Mouse (Mus musculus) stomach, embryonic 14.5 days (tissue): ENCODE data around the gene T2. TPM values are rescaled to one million over a fixed set of nuclear protein-coding genes. Genes with fewer than 3 reads are reported as not detected.

Experiments
- ATAC-seq: fragments of 200-750 bp; cut with Nextera tagmentation; 2 replicates; pipeline ENCODE4 v1.8.0; 2017; ENCODE audit warnings: low read depth, moderate TSS enrichment; ENCODE audit not compliant: insufficient number of reproducible peaks, insufficient read depth, low FRiP score
- H3K27ac ChIP-seq: fragments of 300-500 bp; sonication (generic); 2 replicates; pipeline ENCODE4 v1.5.1; 2014; ENCODE audit warnings: mild to moderate bottlenecking, low read length, moderate library complexity, mixed read lengths
- H3K27me3 ChIP-seq: fragments of 300-500 bp; sonication (generic); 2 replicates; pipeline ENCODE4 v1.6.1; 2014; ENCODE audit warnings: low read length, control low read depth, mixed read lengths; ENCODE audit not compliant: control insufficient read depth, insufficient read depth
- H3K36me3 ChIP-seq: fragments of 300-500 bp; sonication (generic); 2 replicates; pipeline ENCODE4 v1.6.1; 2014; ENCODE audit warnings: mild to moderate bottlenecking, control low read depth, low read length, moderate library complexity, mixed read lengths; ENCODE audit not compliant: control insufficient read depth, insufficient read depth
- H3K4me1 ChIP-seq: fragments of 300-500 bp; sonication (generic); 2 replicates; pipeline ENCODE4 v1.6.1; 2014; ENCODE audit warnings: low read length, control low read depth, mixed read lengths; ENCODE audit not compliant: control insufficient read depth, insufficient read depth
- H3K4me2 ChIP-seq: fragments of 300-500 bp; sonication (generic); replicated peaks from 2 replicates; pipeline ENCODE4 v1.6.1; 2014; ENCODE audit warnings: low read depth, low read length, control low read depth
- H3K4me3 ChIP-seq: fragments of 300-500 bp; sonication (generic); 2 replicates; pipeline ENCODE4 v1.5.1; 2014; ENCODE audit warnings: low read depth, low read length, control low read depth
- H3K9ac ChIP-seq: fragments of 300-500 bp; sonication (generic); replicated peaks from 2 replicates; pipeline ENCODE4 v1.6.1; 2014; ENCODE audit warnings: low read depth, mild to moderate bottlenecking, control low read depth, low read length, moderate library complexity, mixed read lengths
- H3K9me3 ChIP-seq: fragments of 300-500 bp; sonication (generic); 2 replicates; pipeline ENCODE4 v1.6.1; 2016; ENCODE audit warnings: low read depth, low read length, control low read depth; ENCODE audit not compliant: control insufficient read depth
- WGBS: fragments of 180-500 bp; shearing (Covaris S2); extraction: QIAGEN DNeasy Blood & Tissue Kit; methylation state at CpG from one replicate; pipeline ENCODE4 v1.1.7; 2014; 5-methylcytosine and 5-hydroxymethylcytosine counted together
- polyA plus RNA-seq: library from polyadenylated mRNA; unstranded; fragments of >200 nt; fragmentation: Nextera tagmentation; extraction: Ambion mirVana; gene quantifications from 2 replicates; pipeline ENCODE4 v1.2.1, GENCODE M21; 2014

The T2 gene
- polyA plus RNA-seq, 1 experiment from 2014 or later = 0.88 TPM

GRCm38 (mm10) chr17:8351088-8351487, 4.7 kb upstream of the T2 start:
- 78% methylated on average over 7 of the region's 7 CpGs for WGBS
- Histone ChIP-seq H3K27me3 (no peaks in the 10 kb centered on the region), H3K36me3 (no peaks in the 10 kb centered on the region), H3K4me3 (no peak overlapping the region), H3K9ac (no peak overlapping the region), H3K27ac (no peak overlapping the region), H3K4me1 (no peaks in the 10 kb centered on the region), H3K4me2 (no peak overlapping the region), H3K9me3 (no peaks in the 10 kb centered on the region)
- no peak for ATAC-seq

- 89% methylated on average over 6 of the region's 6 CpGs for WGBS
- no peak overlapping the region for H3K4me2 ChIP-seq
- H3K4me1 ChIP-seq = peaks cover 6% of the 10 kb centered on the region; the same call in 1 of the 2 replicates
- no peak for ATAC-seq
- H3K4me3 ChIP-seq = no peak overlapping the region
- H3K36me3 ChIP-seq = no peaks in the 10 kb centered on the region
- H3K9me3 ChIP-seq = no peaks in the 10 kb centered on the region
- no peaks in the 10 kb centered on the region for H3K27me3 ChIP-seq
- no peak overlapping the region for H3K27ac ChIP-seq
- H3K9ac ChIP-seq = no peak overlapping the region
Measured at GRCm38 (mm10) chr17:8357498-8357897, 1.7 kb downstream of the T2 start.

- Histone ChIP-seq H3K4me2 (no peak overlapping the region), H3K4me1 (peaks cover 9% of the 10 kb centered on the region; the same call in 1 of the 2 replicates), H3K27me3 (no peaks in the 10 kb centered on the region), H3K9ac (no peak overlapping the region), H3K9me3 (no peaks in the 10 kb centered on the region), H3K36me3 (no peaks in the 10 kb centered on the region), H3K27ac (no peak overlapping the region), H3K4me3 (no peak overlapping the region)
- ATAC-seq = no peak
- WGBS = 88% methylated on average over 5 of the region's 5 CpGs
Measured at GRCm38 (mm10) chr17:8360876-8361275, 5.1 kb downstream of the T2 start.

- no peak for ATAC-seq
- Histone ChIP-seq H3K4me3 (no peak overlapping the region), H3K27me3 (no peaks in the 10 kb centered on the region), H3K4me2 (no peak overlapping the region), H3K27ac (no peak overlapping the region), H3K36me3 (no peaks in the 10 kb centered on the region), H3K9me3 (no peaks in the 10 kb centered on the region), H3K4me1 (peaks cover 9% of the 10 kb centered on the region; the same call in 1 of the 2 replicates), H3K9ac (no peak overlapping the region)
- WGBS = 70% methylated on average over 10 of the region's 10 CpGs
Measured at GRCm38 (mm10) chr17:8361281-8362103, 5.7 kb downstream of the T2 start.

- H3K4me2 ChIP-seq = 0 out of 2 replicates have a peak overlapping the region, but pooled peaks have one; percentile 5
- H3K4me3 ChIP-seq = no peak overlapping the region
- H3K27me3 ChIP-seq = no peaks in the 10 kb centered on the region
- no peaks in the 10 kb centered on the region for H3K9me3 ChIP-seq
- no peaks in the 10 kb centered on the region for H3K36me3 ChIP-seq
- H3K27ac ChIP-seq = peak overlapping the region; percentile 58
- ATAC-seq = no peak
- peak overlapping the region; percentile 14; the same call in 1 of the 2 replicates for H3K9ac ChIP-seq
- H3K4me1 ChIP-seq = peaks cover 11% of the 10 kb centered on the region; the same call in 1 of the 2 replicates
- WGBS = 27% methylated on average over 20 of the region's 20 CpGs
Measured at GRCm38 (mm10) chr17:8367514-8368480, 12.0 kb downstream of the T2 start.

GRCm38 (mm10) chr17:8368570-8368969, 12.8 kb downstream of the T2 start:
- WGBS = 31% methylated on average over 8 of the region's 8 CpGs
- ATAC-seq = no peak
- H3K9ac ChIP-seq = no peak overlapping the region
- no peaks in the 10 kb centered on the region for H3K36me3 ChIP-seq
- no peak overlapping the region for H3K4me3 ChIP-seq
- H3K4me1 ChIP-seq = peaks cover 11% of the 10 kb centered on the region; the same call in 1 of the 2 replicates
- no peak overlapping the region for H3K4me2 ChIP-seq
- H3K9me3 ChIP-seq = no peaks in the 10 kb centered on the region
- no peaks in the 10 kb centered on the region for H3K27me3 ChIP-seq
- H3K27ac ChIP-seq = no peak overlapping the region

GRCm38 (mm10) chr17:8369171-8369570, 13.4 kb downstream of the T2 start:
- no peak overlapping the region for H3K4me3 ChIP-seq
- peaks cover 11% of the 10 kb centered on the region; the same call in 1 of the 2 replicates for H3K4me1 ChIP-seq
- H3K27me3 ChIP-seq = no peaks in the 10 kb centered on the region
- H3K36me3 ChIP-seq = no peaks in the 10 kb centered on the region
- no peak overlapping the region for H3K4me2 ChIP-seq
- no peak overlapping the region for H3K9ac ChIP-seq
- H3K27ac ChIP-seq = no peak overlapping the region
- 68% methylated on average over 2 of the region's 2 CpGs for WGBS
- no peak for ATAC-seq
- H3K9me3 ChIP-seq = no peaks in the 10 kb centered on the region

DNA sequence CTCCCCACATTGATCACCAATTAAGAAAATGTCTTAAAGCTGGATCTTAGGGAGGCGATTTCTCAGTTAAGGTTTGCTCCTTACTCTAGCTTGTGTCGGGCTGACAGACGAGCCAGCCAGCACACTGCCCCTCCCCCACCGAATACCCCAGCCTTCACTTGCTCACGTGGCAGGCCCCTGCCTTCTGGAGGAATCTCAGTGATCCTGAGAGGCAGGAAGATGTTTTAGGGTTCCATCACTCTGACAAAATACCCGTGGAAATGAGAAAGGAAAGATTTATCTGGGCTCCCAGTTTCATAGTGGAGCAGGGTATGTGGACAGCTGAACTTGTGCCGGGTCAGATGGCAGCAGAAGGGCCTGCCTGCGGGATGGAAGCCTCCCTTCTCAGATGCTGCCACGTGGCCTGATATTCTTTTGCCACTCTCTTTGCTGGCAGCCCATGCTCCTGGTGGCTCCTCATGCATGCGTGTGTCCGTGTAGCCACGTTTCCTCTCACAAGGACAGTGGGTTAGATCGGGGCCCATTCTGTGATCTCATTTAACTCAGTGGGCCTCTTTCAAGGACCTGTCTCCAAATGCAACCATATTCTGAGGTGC, 14.9 kb downstream of the T2 start:
- Histone ChIP-seq H3K36me3 (no peaks in the 10 kb centered on the region), H3K4me1 (peaks cover 11% of the 10 kb centered on the region; the same call in 1 of the 2 replicates)
- 35% methylated on average over 13 of the region's 13 CpGs for WGBS

More for the DNA sequence above, 14.9 kb downstream of the T2 start:
- Histone ChIP-seq H3K9ac (no peak overlapping the region), H3K27me3 (no peaks in the 10 kb centered on the region), H3K4me3 (no peak overlapping the region), H3K4me2 (no peak overlapping the region), H3K27ac (no peak overlapping the region), H3K9me3 (no peaks in the 10 kb centered on the region)
- ATAC-seq = no peak
